Mouse (Mus musculus): ENCODE measurements around the gene Cyp39a1. TPM values are rescaled to one million over a fixed set of nuclear protein-coding genes. Genes with fewer than 3 reads are reported as not detected.
A peak's percentile ranks its signal among the peaks of the same experiment; 100 is the strongest.

Cyp39a1 gene
- polyA plus RNA-seq, 1 experiment from 2014 or later: 17.7 TPM

- 47% methylated on average over 14 of the region's 14 CpGs for WGBS
- H3K4me2 ChIP-seq (replicated peaks; ENCODE audit: low read depth, low read length): no peak overlapping the region
- no peak overlapping the region for H3K27ac ChIP-seq (ENCODE audit: low read length)
- peak; percentile 18; the same call in 1 of the 2 replicates for ATAC-seq (ENCODE audit: insufficient number of reproducible peaks, insufficient read depth, low FRiP score, low read depth)
- no peaks in the 10 kb centered on the region for H3K27me3 ChIP-seq (ENCODE audit: control insufficient read depth, insufficient read depth, low read length)
- no peak overlapping the region for H3K4me3 ChIP-seq (ENCODE audit: low read depth, low read length)
- H3K9ac ChIP-seq (replicated peaks; ENCODE audit: low read depth, low read length): no peak overlapping the region
- no peaks in the 10 kb centered on the region for H3K9me3 ChIP-seq (ENCODE audit: control insufficient read depth, low read depth, low read length)
- H3K4me1 ChIP-seq (ENCODE audit: control insufficient read depth, insufficient read depth, low read length): no peaks in the 10 kb centered on the region
- H3K36me3 ChIP-seq (ENCODE audit: control insufficient read depth, insufficient read depth, low read length): no peaks in the 10 kb centered on the region
Observed at GRCm38 (mm10) chr17:43698997-43699649, 31.9 kb downstream of the Cyp39a1 start.

- Histone ChIP-seq H3K4me1 (ENCODE audit: control insufficient read depth, insufficient read depth, low read length) (no peaks in the 10 kb centered on the region), H3K27ac (ENCODE audit: low read length) (no peak overlapping the region), H3K4me3 (ENCODE audit: low read depth, low read length) (no peak overlapping the region), H3K4me2 (replicated peaks; ENCODE audit: low read depth, low read length) (no peak overlapping the region), H3K27me3 (ENCODE audit: control insufficient read depth, insufficient read depth, low read length) (no peaks in the 10 kb centered on the region), H3K9me3 (ENCODE audit: control insufficient read depth, low read depth, low read length) (no peaks in the 10 kb centered on the region), H3K36me3 (ENCODE audit: control insufficient read depth, insufficient read depth, low read length) (no peaks in the 10 kb centered on the region), H3K9ac (replicated peaks; ENCODE audit: low read depth, low read length) (no peak overlapping the region)
- ATAC-seq (ENCODE audit: insufficient number of reproducible peaks, insufficient read depth, low FRiP score, low read depth): no peak
- 76% methylated on average over 6 of the region's 6 CpGs for WGBS
Observed at GRCm38 (mm10) chr17:43701060-43701459, 33.8 kb downstream of the Cyp39a1 start.

GRCm38 (mm10) chr17:43704216-43704930 is 37.1 kb downstream of the Cyp39a1 start:
- WGBS: 85% methylated on average over 12 of the region's 12 CpGs

GRCm38 (mm10) chr17:43706749-43707148 is 39.5 kb downstream of the Cyp39a1 start:
- H3K27ac ChIP-seq (ENCODE audit: low read length): no peak overlapping the region
- no peaks in the 10 kb centered on the region for H3K4me1 ChIP-seq (ENCODE audit: control insufficient read depth, insufficient read depth, low read length)
- no peak overlapping the region for H3K4me3 ChIP-seq (ENCODE audit: low read depth, low read length)
- no peak for ATAC-seq (ENCODE audit: insufficient number of reproducible peaks, insufficient read depth, low FRiP score, low read depth)
- H3K9ac ChIP-seq (replicated peaks; ENCODE audit: low read depth, low read length): no peak overlapping the region
- WGBS: 94% methylated on average over 3 of the region's 3 CpGs
- no peaks in the 10 kb centered on the region for H3K36me3 ChIP-seq (ENCODE audit: control insufficient read depth, insufficient read depth, low read length)
- no peak overlapping the region for H3K4me2 ChIP-seq (replicated peaks; ENCODE audit: low read depth, low read length)
- no peaks in the 10 kb centered on the region for H3K9me3 ChIP-seq (ENCODE audit: control insufficient read depth, low read depth, low read length)
- no peaks in the 10 kb centered on the region for H3K27me3 ChIP-seq (ENCODE audit: control insufficient read depth, insufficient read depth, low read length)

More at GRCm38 (mm10) chr17:43704216-43704930, 37.1 kb downstream of the Cyp39a1 start:
- Histone ChIP-seq H3K27ac (ENCODE audit: low read length) (no peak overlapping the region), H3K9ac (replicated peaks; ENCODE audit: low read depth, low read length) (no peak overlapping the region), H3K4me3 (ENCODE audit: low read depth, low read length) (no peak overlapping the region), H3K36me3 (ENCODE audit: control insufficient read depth, insufficient read depth, low read length) (no peaks in the 10 kb centered on the region), H3K4me1 (ENCODE audit: control insufficient read depth, insufficient read depth, low read length) (no peaks in the 10 kb centered on the region), H3K9me3 (ENCODE audit: control insufficient read depth, low read depth, low read length) (no peaks in the 10 kb centered on the region), H3K4me2 (replicated peaks; ENCODE audit: low read depth, low read length) (no peak overlapping the region), H3K27me3 (ENCODE audit: control insufficient read depth, insufficient read depth, low read length) (no peaks in the 10 kb centered on the region)
- ATAC-seq (ENCODE audit: insufficient number of reproducible peaks, insufficient read depth, low FRiP score, low read depth): no peak

GRCm38 (mm10) chr17:43707254-43707653 is 40.0 kb downstream of the Cyp39a1 start:
- Histone ChIP-seq H3K27ac (ENCODE audit: low read length) (no peak overlapping the region), H3K9ac (replicated peaks; ENCODE audit: low read depth, low read length) (no peak overlapping the region), H3K4me2 (replicated peaks; ENCODE audit: low read depth, low read length) (no peak overlapping the region), H3K27me3 (ENCODE audit: control insufficient read depth, insufficient read depth, low read length) (no peaks in the 10 kb centered on the region), H3K4me1 (ENCODE audit: control insufficient read depth, insufficient read depth, low read length) (no peaks in the 10 kb centered on the region), H3K36me3 (ENCODE audit: control insufficient read depth, insufficient read depth, low read length) (no peaks in the 10 kb centered on the region), H3K4me3 (ENCODE audit: low read depth, low read length) (no peak overlapping the region), H3K9me3 (ENCODE audit: control insufficient read depth, low read depth, low read length) (no peaks in the 10 kb centered on the region)
- no peak for ATAC-seq (ENCODE audit: insufficient number of reproducible peaks, insufficient read depth, low FRiP score, low read depth)
- WGBS: 78% methylated on average over 3 of the region's 3 CpGs

- Histone ChIP-seq H3K36me3 (ENCODE audit: control insufficient read depth, insufficient read depth, low read length) (no peaks in the 10 kb centered on the region), H3K27ac (ENCODE audit: low read length) (no peak overlapping the region), H3K4me1 (ENCODE audit: control insufficient read depth, insufficient read depth, low read length) (no peaks in the 10 kb centered on the region), H3K4me2 (replicated peaks; ENCODE audit: low read depth, low read length) (no peak overlapping the region), H3K9ac (replicated peaks; ENCODE audit: low read depth, low read length) (no peak overlapping the region), H3K27me3 (ENCODE audit: control insufficient read depth, insufficient read depth, low read length) (no peaks in the 10 kb centered on the region), H3K9me3 (ENCODE audit: control insufficient read depth, low read depth, low read length) (no peaks in the 10 kb centered on the region), H3K4me3 (ENCODE audit: low read depth, low read length) (no peak overlapping the region)
- ATAC-seq (ENCODE audit: insufficient number of reproducible peaks, insufficient read depth, low FRiP score, low read depth): no peak
- WGBS: 72% methylated on average over 7 of the region's 7 CpGs
Observed at GRCm38 (mm10) chr17:43711557-43712352, 44.5 kb downstream of the Cyp39a1 start.

- no peak overlapping the region for H3K4me3 ChIP-seq (ENCODE audit: low read depth, low read length)
- H3K9me3 ChIP-seq (ENCODE audit: control insufficient read depth, low read depth, low read length): no peaks in the 10 kb centered on the region
- H3K36me3 ChIP-seq (ENCODE audit: control insufficient read depth, insufficient read depth, low read length): no peaks in the 10 kb centered on the region
- no peaks in the 10 kb centered on the region for H3K27me3 ChIP-seq (ENCODE audit: control insufficient read depth, insufficient read depth, low read length)
- no peak overlapping the region for H3K4me2 ChIP-seq (replicated peaks; ENCODE audit: low read depth, low read length)
- H3K9ac ChIP-seq (replicated peaks; ENCODE audit: low read depth, low read length): no peak overlapping the region
- ATAC-seq (ENCODE audit: insufficient number of reproducible peaks, insufficient read depth, low FRiP score, low read depth): no peak
- no peak overlapping the region for H3K27ac ChIP-seq (ENCODE audit: low read length)
- WGBS: 53% methylated on average over 3 of the region's 3 CpGs
- no peaks in the 10 kb centered on the region for H3K4me1 ChIP-seq (ENCODE audit: control insufficient read depth, insufficient read depth, low read length)
Observed at GRCm38 (mm10) chr17:43714191-43714590, 47.0 kb downstream of the Cyp39a1 start.

GRCm38 (mm10) chr17:43716601-43717000 is 49.4 kb downstream of the Cyp39a1 start:
- Histone ChIP-seq H3K9me3 (ENCODE audit: control insufficient read depth, low read depth, low read length) (no peaks in the 10 kb centered on the region), H3K9ac (replicated peaks; ENCODE audit: low read depth, low read length) (no peak overlapping the region), H3K4me1 (ENCODE audit: control insufficient read depth, insufficient read depth, low read length) (no peaks in the 10 kb centered on the region), H3K27me3 (ENCODE audit: control insufficient read depth, insufficient read depth, low read length) (no peaks in the 10 kb centered on the region), H3K4me2 (replicated peaks; ENCODE audit: low read depth, low read length) (no peak overlapping the region), H3K36me3 (ENCODE audit: control insufficient read depth, insufficient read depth, low read length) (no peaks in the 10 kb centered on the region), H3K4me3 (ENCODE audit: low read depth, low read length) (no peak overlapping the region), H3K27ac (ENCODE audit: low read length) (no peak overlapping the region)
- ATAC-seq (ENCODE audit: insufficient number of reproducible peaks, insufficient read depth, low FRiP score, low read depth): no peak
- 83% methylated on average over 7 of the region's 7 CpGs for WGBS
